Mouse (Mus musculus): ENCODE measurements around the gene Dbt. TPM values are rescaled to one million over a fixed set of nuclear protein-coding genes. Genes with fewer than 3 reads are reported as not detected.

Gene Dbt
- polyA plus RNA-seq (2014; fragmentation: Nextera tagmentation; extraction: Ambion mirVana): 15.1 and 15.7 TPM in 2 replicates

GRCm38 (mm10) chr3:116512904-116513716, at the start of gene Dbt:
Gene Dbt (plus strand): TSS chr3:116513070.
- H3K27ac ChIP-seq (ENCODE audit: low read depth): no peak within 1 kb of the TSS; the same call in 1 of the 2 replicates
- peak; percentile 18; the same call in 1 of the 2 replicates for TF ChIP-seq CTCF (IDR thresholded peaks at IDR 0.05; ENCODE audit: low read depth)
- no peaks in the 10 kb centered on the region for H3K36me3 ChIP-seq (ENCODE audit: insufficient read depth)
- peak within 1 kb of the TSS; percentile 68 for H3K4me3 ChIP-seq (ENCODE audit: low read depth, low read length)
- 2% methylated on average over 36 of the region's 36 CpGs for WGBS
- peak within 1 kb of the TSS; percentile 75 for H3K4me2 ChIP-seq
- H3K9ac ChIP-seq: peak within 1 kb of the TSS; percentile 66
- ATAC-seq (ENCODE audit: insufficient read depth) (peak; percentile 95), DNase-seq (peak; percentile 93)
- no peaks in the 10 kb centered on the region for H3K9me3 ChIP-seq (ENCODE audit: low read depth, low read length)
- H3K27me3 ChIP-seq (ENCODE audit: insufficient read depth, low read length): no peaks in the 10 kb centered on the region
- H3K4me1 ChIP-seq (ENCODE audit: insufficient read depth): peaks cover 9% of the 10 kb centered on the region

GRCm38 (mm10) chr3:116464318-116464717, 48.6 kb upstream of the Dbt start:
- H3K9me3 ChIP-seq (ENCODE audit: low read depth, low read length): no peaks in the 10 kb centered on the region
- H3K27me3 ChIP-seq (ENCODE audit: insufficient read depth, low read length): no peaks in the 10 kb centered on the region
- H3K4me2 ChIP-seq: no peak overlapping the region
- H3K4me3 ChIP-seq (ENCODE audit: low read depth, low read length): no peak overlapping the region
- DNase-seq (no peak), ATAC-seq (ENCODE audit: insufficient read depth) (no peak)
- no peak overlapping the region for H3K9ac ChIP-seq
- no peaks in the 10 kb centered on the region for H3K36me3 ChIP-seq (ENCODE audit: insufficient read depth)
- H3K27ac ChIP-seq (ENCODE audit: low read depth): no peak overlapping the region
- no peaks in the 10 kb centered on the region for H3K4me1 ChIP-seq (ENCODE audit: insufficient read depth)
- TF ChIP-seq CTCF (IDR thresholded peaks at IDR 0.05; ENCODE audit: low read depth): no peak
- 43% methylated on average over 2 of the region's 2 CpGs for WGBS

GRCm38 (mm10) chr3:116465709-116466108, 47.2 kb upstream of the Dbt start:
- no peak for TF ChIP-seq CTCF (IDR thresholded peaks at IDR 0.05; ENCODE audit: low read depth)
- Histone ChIP-seq H3K4me3 (ENCODE audit: low read depth, low read length) (no peak overlapping the region), H3K9me3 (ENCODE audit: low read depth, low read length) (no peaks in the 10 kb centered on the region), H3K36me3 (ENCODE audit: insufficient read depth) (no peaks in the 10 kb centered on the region), H3K4me2 (no peak overlapping the region), H3K4me1 (ENCODE audit: insufficient read depth) (no peaks in the 10 kb centered on the region), H3K27me3 (ENCODE audit: insufficient read depth, low read length) (no peaks in the 10 kb centered on the region), H3K27ac (ENCODE audit: low read depth) (no peak overlapping the region), H3K9ac (no peak overlapping the region)
- 86% methylated on average over 12 of the region's 12 CpGs for WGBS
- no peak for DNase-seq
- ATAC-seq (ENCODE audit: insufficient read depth): no peak

- DNase-seq (no peak), ATAC-seq (ENCODE audit: insufficient read depth) (no peak)
- Histone ChIP-seq H3K4me2 (no peak overlapping the region), H3K27ac (ENCODE audit: low read depth) (no peak overlapping the region), H3K4me3 (ENCODE audit: low read depth, low read length) (no peak overlapping the region), H3K9me3 (ENCODE audit: low read depth, low read length) (no peaks in the 10 kb centered on the region), H3K36me3 (ENCODE audit: insufficient read depth) (no peaks in the 10 kb centered on the region), H3K9ac (no peak overlapping the region), H3K27me3 (ENCODE audit: insufficient read depth, low read length) (no peaks in the 10 kb centered on the region), H3K4me1 (ENCODE audit: insufficient read depth) (no peaks in the 10 kb centered on the region)
- 76% methylated on average over 11 of the region's 11 CpGs for WGBS
- no peak for TF ChIP-seq CTCF (IDR thresholded peaks at IDR 0.05; ENCODE audit: low read depth)
These were observed 38.3 kb upstream of the Dbt start for GRCm38 (mm10) chr3:116474602-116475001.

- DNase-seq: no peak
- no peak overlapping the region for H3K4me3 ChIP-seq (ENCODE audit: low read depth, low read length)
- TF ChIP-seq CTCF (IDR thresholded peaks at IDR 0.05; ENCODE audit: low read depth): no peak
- 34% methylated on average over 5 of the region's 5 CpGs for WGBS
- H3K4me1 ChIP-seq (ENCODE audit: insufficient read depth): no peaks in the 10 kb centered on the region
- H3K36me3 ChIP-seq (ENCODE audit: insufficient read depth): no peaks in the 10 kb centered on the region
- no peaks in the 10 kb centered on the region for H3K9me3 ChIP-seq (ENCODE audit: low read depth, low read length)
- no peaks in the 10 kb centered on the region for H3K27me3 ChIP-seq (ENCODE audit: insufficient read depth, low read length)
- H3K9ac ChIP-seq: no peak overlapping the region
- H3K27ac ChIP-seq (ENCODE audit: low read depth): no peak overlapping the region
- H3K4me2 ChIP-seq: no peak overlapping the region
- ATAC-seq (ENCODE audit: insufficient read depth): no peak
These were observed 36.1 kb upstream of the Dbt start for GRCm38 (mm10) chr3:116476686-116477298.

- no peaks in the 10 kb centered on the region for H3K9me3 ChIP-seq (ENCODE audit: low read depth, low read length)
- 82% methylated on average over 7 of the region's 7 CpGs for WGBS
- no peak for ATAC-seq (ENCODE audit: insufficient read depth)
These were observed 35.5 kb upstream of the Dbt start for GRCm38 (mm10) chr3:116477351-116477750.

GRCm38 (mm10) chr3:116480119-116480518, 32.8 kb upstream of the Dbt start:
- DNase-seq: no peak
- no peaks in the 10 kb centered on the region for H3K4me1 ChIP-seq (ENCODE audit: insufficient read depth)
- 78% methylated on average over 2 of the region's 2 CpGs for WGBS
- no peaks in the 10 kb centered on the region for H3K27me3 ChIP-seq (ENCODE audit: insufficient read depth, low read length)
- ATAC-seq (ENCODE audit: insufficient read depth): no peak
- H3K36me3 ChIP-seq (ENCODE audit: insufficient read depth): no peaks in the 10 kb centered on the region
- no peak for TF ChIP-seq CTCF (IDR thresholded peaks at IDR 0.05; ENCODE audit: low read depth)
- H3K4me3 ChIP-seq (ENCODE audit: low read depth, low read length): no peak overlapping the region
- H3K9me3 ChIP-seq (ENCODE audit: low read depth, low read length): no peaks in the 10 kb centered on the region
- H3K27ac ChIP-seq (ENCODE audit: low read depth): no peak overlapping the region
- H3K4me2 ChIP-seq: no peak overlapping the region
- no peak overlapping the region for H3K9ac ChIP-seq

More at GRCm38 (mm10) chr3:116477351-116477750, 35.5 kb upstream of the Dbt start:
- H3K4me1 ChIP-seq (ENCODE audit: insufficient read depth): no peaks in the 10 kb centered on the region
- H3K4me3 ChIP-seq (ENCODE audit: low read depth, low read length): no peak overlapping the region
- H3K4me2 ChIP-seq: no peak overlapping the region
- DNase-seq: no peak
- H3K36me3 ChIP-seq (ENCODE audit: insufficient read depth): no peaks in the 10 kb centered on the region
- no peak overlapping the region for H3K9ac ChIP-seq
- H3K27me3 ChIP-seq (ENCODE audit: insufficient read depth, low read length): no peaks in the 10 kb centered on the region
- no peak overlapping the region for H3K27ac ChIP-seq (ENCODE audit: low read depth)
- TF ChIP-seq CTCF (IDR thresholded peaks at IDR 0.05; ENCODE audit: low read depth): no peak

Measured in lung, embryonic 14.5 days (tissue).